Mouse (Mus musculus) common myeloid progenitor, adult 5-6 weeks (primary cell): Measurements from ENCODE around the gene Gm16381. TPM values are rescaled to one million over a fixed set of nuclear protein-coding genes. Genes with fewer than 3 reads are reported as not detected.
"Not testable (repeated sequence)": the region's sequence is repeated elsewhere in the genome, so short reads cannot be mapped to it uniquely, and the experiment has no call there.

Experiments used
- ATAC-seq: replicated peaks from 2 replicates; pipeline ENCODE4 v1.8.0; 2016; ENCODE audit warnings: low read depth, mild to moderate bottlenecking, moderate TSS enrichment, inconsistent platforms; ENCODE audit not compliant: poor library complexity, severe bottlenecking
- total RNA-seq: library from RNA; stranded (forward); fragments of 200-1000, 187-1606 nt; gene quantifications from 2 replicates; pipeline ENCODE4 v1.2.3, GENCODE M21; 2017

The Gm16381 gene
- total RNA-seq = not detected in 2 replicates

DNA sequence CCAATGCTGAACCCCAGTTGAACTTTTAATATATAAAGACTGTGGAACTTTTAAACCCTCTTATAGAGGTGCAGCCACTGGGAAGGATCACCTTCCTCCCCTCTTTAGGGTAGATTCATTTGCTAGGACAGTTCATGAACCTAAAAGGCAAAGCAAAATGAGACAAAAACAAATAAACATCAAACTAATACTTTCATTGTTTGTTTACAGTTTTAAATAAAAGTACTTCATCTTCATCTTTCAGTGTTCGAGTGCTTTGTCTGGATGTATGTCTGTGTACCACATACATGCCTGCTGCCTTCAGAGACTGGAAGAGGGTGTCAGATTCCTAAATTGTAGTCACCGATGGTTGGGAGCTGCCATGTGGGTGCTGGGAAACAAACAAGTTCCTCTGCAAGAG, at the start of gene Gm16381:
Gm16381 (minus strand) TSS at position 101 of the 400 bp plus-strand sequence.
- ATAC-seq = not testable (repeated sequence)

DNA sequence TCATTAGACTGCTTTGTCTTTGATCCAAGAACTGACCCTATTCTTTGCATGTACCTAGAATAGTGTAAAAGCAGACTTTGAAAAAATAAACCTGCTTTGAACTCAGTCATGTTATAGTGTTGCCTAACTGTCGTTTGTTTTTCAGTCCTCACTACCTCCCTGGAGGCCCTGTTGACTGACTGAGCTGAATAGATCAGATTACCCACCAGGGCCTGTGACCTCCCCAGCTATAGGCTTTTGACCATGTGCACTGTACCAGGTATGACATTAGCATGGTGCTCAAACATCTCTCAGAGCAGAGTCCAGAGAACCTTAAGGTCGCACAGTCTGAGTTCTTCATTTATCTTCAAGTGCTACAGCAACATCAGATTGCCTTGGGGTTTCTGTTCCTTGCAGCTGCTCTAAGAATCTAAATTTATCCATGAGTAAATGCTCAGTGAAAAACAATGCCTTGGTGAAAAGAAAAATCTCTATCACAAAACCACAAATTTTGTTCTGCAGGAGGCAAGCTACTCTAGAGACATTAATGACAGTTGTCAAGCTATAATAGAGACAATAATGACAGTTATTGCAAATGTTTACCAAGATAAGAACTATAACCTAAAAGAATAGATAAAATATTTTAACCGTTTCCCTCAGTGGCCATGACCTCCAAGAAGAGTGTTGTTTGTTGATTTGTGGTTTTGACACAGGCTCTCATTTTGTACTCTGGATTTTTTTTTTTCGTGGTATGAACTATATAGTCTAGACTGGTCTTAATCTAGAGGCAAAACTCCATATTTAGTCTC, 8.7 kb upstream of the Gm16381 start:
- ATAC-seq = not testable (repeated sequence)

DNA sequence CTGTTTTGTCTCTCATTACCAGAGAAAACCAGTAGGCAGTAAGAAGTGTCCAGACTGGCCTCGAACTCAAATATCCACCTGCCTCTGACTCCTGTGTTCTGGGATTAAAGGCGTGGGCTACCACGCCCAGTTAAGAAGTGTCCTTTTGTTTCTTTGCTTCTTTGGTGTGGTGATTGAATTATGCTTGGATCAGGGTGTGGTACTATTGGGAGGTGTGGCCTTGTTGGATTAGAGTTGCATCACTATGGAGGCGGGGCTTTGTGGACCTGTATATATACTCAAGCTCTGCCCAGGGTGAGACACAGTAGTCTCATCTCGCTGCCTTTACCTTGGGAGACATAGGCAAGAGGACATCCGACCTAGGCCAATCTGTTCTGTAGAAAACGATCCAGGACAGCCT, 25.9 kb downstream of the Gm16381 start, which contains the start of gene Gm4027:
Gm4027 (plus strand) TSS at position 301 of the 400 bp plus-strand sequence.
- not testable (repeated sequence) for ATAC-seq

DNA sequence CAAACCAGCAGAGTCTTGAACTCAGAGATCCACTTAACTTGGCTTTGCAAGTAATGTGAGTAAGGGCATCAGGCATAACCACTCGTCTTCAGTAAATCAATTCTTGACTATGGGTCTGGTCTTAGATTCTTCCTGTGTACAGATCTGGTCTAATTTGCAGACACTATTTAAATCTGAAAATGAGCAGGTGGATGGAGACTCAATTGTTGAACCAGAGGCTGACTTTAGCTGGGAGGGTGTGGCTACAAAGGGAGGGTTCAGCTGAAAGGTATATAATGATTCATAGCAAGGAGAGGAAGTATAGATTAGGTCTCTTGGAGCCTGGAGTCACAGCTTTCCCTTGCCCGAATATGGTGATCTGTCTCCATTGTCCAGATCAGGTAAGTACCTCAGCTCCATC, 42.0 kb downstream of the Gm16381 start, which contains the start of gene Oog1:
Oog1 (plus strand) TSS at position 301 of the 400 bp plus-strand sequence.
- not testable (repeated sequence) for ATAC-seq

DNA sequence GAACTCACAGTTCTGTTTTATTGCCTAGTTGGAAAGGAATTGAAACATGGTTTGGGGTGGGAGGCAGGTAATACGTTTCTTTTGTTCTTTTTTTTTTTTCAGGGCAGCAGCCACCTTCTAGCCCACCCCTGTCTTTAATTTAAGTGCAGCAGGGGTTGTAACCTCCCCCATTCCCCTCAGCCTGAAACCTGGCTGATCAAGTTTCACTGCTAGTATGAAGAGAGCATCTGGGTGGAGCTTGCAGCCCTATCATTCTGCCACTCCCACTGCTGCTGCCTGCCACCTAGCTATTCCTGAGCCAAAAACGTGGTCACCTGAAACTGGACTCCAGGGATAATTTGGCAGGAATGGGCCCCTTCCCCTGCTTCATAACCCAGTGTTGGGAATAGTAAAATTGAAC, 43.0 kb downstream of the Gm16381 start:
- not testable (repeated sequence) for ATAC-seq

Other genes with a start within 250 kb of the Gm16381 start
- gene Slirp, start 200.7 kb downstream of the Gm16381 start, total RNA-seq = 100.0 and 104 TPM in 2 replicates
- 48.6 and 72.2 TPM in 2 replicates for gene Alkbh1, start 200.6 kb downstream of the Gm16381 start, total RNA-seq
- gene Snw1, start 172.3 kb downstream of the Gm16381 start, total RNA-seq = 178 and 187 TPM in 2 replicates
- not detected in 2 replicates for gene Gm5788, start 149.9 kb downstream of the Gm16381 start, total RNA-seq
- not detected in 2 replicates for gene Gm8300, start 130.3 kb downstream of the Gm16381 start, total RNA-seq
- not detected in 2 replicates for gene Oog1, start 41.9 kb downstream of the Gm16381 start, total RNA-seq
- not detected in 2 replicates for gene Gm4027, start 25.8 kb downstream of the Gm16381 start, total RNA-seq
- not detected in 2 replicates for gene Gm21319, start 131.1 kb upstream of the Gm16381 start, total RNA-seq
- gene Gm21936, start 150.9 kb upstream of the Gm16381 start, total RNA-seq = not detected in 2 replicates
- gene BB287469, start 172.0 kb upstream of the Gm16381 start, total RNA-seq = not detected in 2 replicates
- gene Gm2001, start 197.7 kb upstream of the Gm16381 start, total RNA-seq = not detected in 2 replicates
- not detected in 2 replicates for gene Gm2016, start 229.5 kb upstream of the Gm16381 start, total RNA-seq